Mouse (Mus musculus): ENCODE data around the gene Exosc1. TPM values are rescaled to one million over a fixed set of nuclear protein-coding genes. Genes with fewer than 3 reads are reported as not detected.
A peak's percentile ranks its signal among the peaks of the same experiment; 100 is the strongest.

Gene Exosc1
- polyA plus RNA-seq (2015; fragmentation: Nextera tagmentation; extraction: Ambion mirVana) = 65.4 and 72.5 TPM in 2 replicates

DNA sequence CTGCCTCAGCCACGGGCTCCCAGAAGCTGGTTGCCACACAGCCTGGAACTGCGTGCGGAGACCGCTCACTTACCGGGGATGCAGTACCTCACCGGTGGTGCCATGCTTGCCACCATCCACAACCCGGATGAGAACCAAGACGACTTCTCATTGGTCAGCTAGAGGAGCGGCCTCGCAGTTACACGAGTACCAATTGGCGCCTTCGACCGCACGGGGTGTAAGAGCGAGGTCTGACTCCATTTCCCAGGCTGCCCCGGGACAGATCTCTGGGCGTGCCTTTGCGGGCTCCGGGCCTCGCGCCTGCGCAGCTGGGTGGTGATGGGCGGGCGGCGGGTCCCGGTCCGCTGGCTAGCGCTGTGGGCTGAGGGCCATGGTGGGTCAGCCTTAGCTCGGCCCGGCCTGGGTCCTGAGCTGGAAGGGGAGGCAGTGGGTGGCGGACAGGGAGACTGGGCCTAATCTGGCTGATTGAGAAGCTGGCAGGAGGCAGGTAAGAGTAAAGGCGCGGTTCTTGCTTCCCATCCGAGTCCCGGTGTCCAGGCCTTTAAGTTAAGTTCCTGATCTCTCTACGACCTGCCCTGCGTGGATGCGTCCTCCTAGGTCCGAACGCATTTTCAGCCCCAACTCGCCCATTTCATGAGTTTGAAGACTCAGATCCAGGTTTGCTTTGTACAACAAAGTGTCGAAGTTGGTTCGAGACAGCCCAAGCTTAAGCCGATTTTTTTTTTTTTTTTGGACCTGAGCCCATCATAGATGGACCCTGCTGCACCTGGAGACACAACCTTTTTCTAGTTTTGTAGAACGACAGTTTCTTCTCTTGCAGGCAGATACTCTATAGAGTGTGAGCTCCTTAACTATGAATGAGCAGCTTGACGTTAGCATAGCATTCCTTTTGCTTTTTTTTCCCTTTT, at the start of gene Exosc1, which contains the start of gene Zdhhc16:
Gene Exosc1 (minus strand): TSS at position 245 of the 908 bp plus-strand sequence.
Gene Zdhhc16 (plus strand): TSS at position 302 of the 908 bp plus-strand sequence.
- peak within 1 kb of the TSS; percentile 82 for H3K4me2 ChIP-seq (replicated peaks)
- peak within 1 kb of the TSS; percentile 84 for H3K9ac ChIP-seq
- ATAC-seq = peak; percentile 100
- H3K4me1 ChIP-seq (replicated peaks) = peaks cover 11% of the 10 kb centered on the region
- H3K27ac ChIP-seq = 0 out of 2 replicates have a peak within 1 kb of the TSS, but pooled peaks have one; percentile 44
- WGBS = under 1% methylated on average over 47 of the region's 47 CpGs
- no peaks in the 10 kb centered on the region for H3K9me3 ChIP-seq
- peaks cover 14% of the 10 kb centered on the region; the same call in 1 of the 2 replicates for H3K36me3 ChIP-seq
- peak within 1 kb of the TSS; percentile 77 for H3K4me3 ChIP-seq (replicated peaks)
- H3K27me3 ChIP-seq (replicated peaks) = no peaks in the 10 kb centered on the region

DNA sequence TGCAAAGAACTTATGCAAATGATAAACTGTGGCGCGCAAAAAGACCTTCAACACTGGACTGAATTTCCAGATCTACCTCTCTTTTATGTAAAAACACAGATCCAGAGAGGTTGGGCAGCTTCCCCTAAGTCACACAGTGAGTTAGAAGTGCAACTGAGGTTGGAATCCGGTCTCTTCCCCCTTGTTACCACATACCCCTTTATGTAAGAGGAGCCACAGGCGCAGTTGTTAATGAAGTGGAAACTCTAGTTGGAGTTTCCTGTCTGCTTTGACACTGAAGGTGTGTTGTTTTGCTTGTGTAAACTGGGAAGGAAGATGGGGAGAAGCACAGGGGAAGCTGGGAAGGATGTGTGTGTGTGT, 49.5 kb upstream of the Exosc1 start:
- Histone ChIP-seq H3K4me1 (replicated peaks) (peaks cover 9% of the 10 kb centered on the region; the same call in 1 of the 2 replicates), H3K36me3 (no peaks in the 10 kb centered on the region), H3K9ac (peak overlapping the region; percentile 74), H3K27me3 (replicated peaks) (no peaks in the 10 kb centered on the region), H3K9me3 (no peaks in the 10 kb centered on the region), H3K4me2 (replicated peaks) (peak overlapping the region; percentile 83), H3K27ac (peak overlapping the region; percentile 83; the same call in 1 of the 2 replicates), H3K4me3 (replicated peaks) (peak overlapping the region; percentile 68)
- ATAC-seq = no peak
- 10% methylated on average over 4 of the region's 4 CpGs for WGBS

DNA sequence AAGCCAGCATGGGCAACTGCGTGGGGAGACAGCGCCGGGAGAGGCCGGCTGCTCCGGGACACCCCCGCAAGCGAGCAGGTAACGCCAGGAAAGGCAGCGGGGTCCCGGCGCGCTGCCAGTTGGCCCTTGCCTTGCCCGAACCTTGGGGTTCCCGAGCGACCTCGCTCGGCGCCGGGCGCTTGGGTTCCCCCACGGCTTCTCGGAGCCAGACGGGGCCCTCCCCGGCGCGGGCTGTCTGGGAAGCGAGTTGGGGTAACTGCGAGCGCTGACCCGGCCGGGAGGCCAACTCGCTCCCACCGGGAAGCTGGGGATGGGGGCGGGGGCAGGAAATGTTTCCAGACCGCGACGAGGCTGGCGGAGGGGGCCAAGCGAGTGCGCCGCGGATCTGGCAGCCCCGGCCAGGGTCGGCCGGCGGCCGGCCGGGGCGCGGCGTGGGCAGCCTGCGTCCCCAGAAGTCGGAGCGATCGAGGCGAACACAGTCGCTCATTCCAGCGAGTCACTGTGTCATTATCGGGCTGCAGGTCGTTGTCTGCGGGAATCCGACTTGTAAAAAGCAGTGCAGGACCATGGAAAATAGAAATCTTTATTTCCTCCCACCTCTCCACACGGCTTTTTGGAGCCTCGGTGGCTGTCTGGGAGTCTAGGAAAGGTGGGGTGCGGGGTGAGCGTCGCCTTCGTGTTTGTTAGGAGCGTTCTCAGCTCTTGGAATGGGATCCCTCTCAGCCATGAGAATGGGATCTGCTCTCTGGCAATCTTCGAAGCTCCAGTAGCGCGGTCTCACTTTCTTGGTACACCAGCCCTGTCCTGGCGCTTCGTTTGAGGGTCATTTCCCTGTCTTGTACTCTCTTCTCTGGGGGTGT, 48.9 kb upstream of the Exosc1 start:
- Histone ChIP-seq H3K27me3 (replicated peaks) (no peaks in the 10 kb centered on the region), H3K27ac (peak overlapping the region; percentile 83), H3K36me3 (no peaks in the 10 kb centered on the region), H3K4me3 (replicated peaks) (peak overlapping the region; percentile 68), H3K4me2 (replicated peaks) (peak overlapping the region; percentile 83), H3K9me3 (no peaks in the 10 kb centered on the region), H3K4me1 (replicated peaks) (peaks cover 9% of the 10 kb centered on the region; the same call in 1 of the 2 replicates), H3K9ac (peak overlapping the region; percentile 74)
- under 1% methylated on average over 74 of the region's 74 CpGs for WGBS
- ATAC-seq = peak; percentile 1; the same call in 1 of the 2 replicates

DNA sequence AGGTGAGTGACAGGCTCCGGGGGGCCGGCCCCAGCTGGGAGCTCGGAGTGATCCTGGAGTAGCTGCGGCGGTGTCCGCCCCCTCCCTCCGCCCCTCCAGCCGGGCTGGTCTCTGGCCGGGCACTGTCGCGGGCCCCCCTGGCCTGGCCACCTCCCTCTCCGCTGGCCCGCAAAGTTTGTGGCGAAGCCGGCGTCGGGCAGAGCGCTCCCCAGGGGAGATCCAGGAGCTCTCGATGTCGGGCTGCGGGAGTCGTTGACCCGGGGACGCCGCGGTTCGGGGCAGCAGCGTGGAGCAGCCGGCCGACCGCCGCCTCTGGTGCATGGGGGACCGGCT, 48.3 kb upstream of the Exosc1 start, which contains the start of gene Ubtd1:
Gene Ubtd1 (plus strand): TSS at position 169 of the 333 bp plus-strand sequence.
- Histone ChIP-seq H3K27ac (peak within 1 kb of the TSS; percentile 85), H3K4me1 (replicated peaks) (peaks cover 9% of the 10 kb centered on the region), H3K27me3 (replicated peaks) (no peaks in the 10 kb centered on the region), H3K4me3 (replicated peaks) (peak within 1 kb of the TSS; percentile 68), H3K9me3 (no peaks in the 10 kb centered on the region), H3K36me3 (no peaks in the 10 kb centered on the region), H3K9ac (peak within 1 kb of the TSS; percentile 74), H3K4me2 (replicated peaks) (peak within 1 kb of the TSS; percentile 83)
- no peak; the same call in 1 of the 2 replicates for ATAC-seq
- under 1% methylated on average over 31 of the region's 33 CpGs for WGBS

DNA sequence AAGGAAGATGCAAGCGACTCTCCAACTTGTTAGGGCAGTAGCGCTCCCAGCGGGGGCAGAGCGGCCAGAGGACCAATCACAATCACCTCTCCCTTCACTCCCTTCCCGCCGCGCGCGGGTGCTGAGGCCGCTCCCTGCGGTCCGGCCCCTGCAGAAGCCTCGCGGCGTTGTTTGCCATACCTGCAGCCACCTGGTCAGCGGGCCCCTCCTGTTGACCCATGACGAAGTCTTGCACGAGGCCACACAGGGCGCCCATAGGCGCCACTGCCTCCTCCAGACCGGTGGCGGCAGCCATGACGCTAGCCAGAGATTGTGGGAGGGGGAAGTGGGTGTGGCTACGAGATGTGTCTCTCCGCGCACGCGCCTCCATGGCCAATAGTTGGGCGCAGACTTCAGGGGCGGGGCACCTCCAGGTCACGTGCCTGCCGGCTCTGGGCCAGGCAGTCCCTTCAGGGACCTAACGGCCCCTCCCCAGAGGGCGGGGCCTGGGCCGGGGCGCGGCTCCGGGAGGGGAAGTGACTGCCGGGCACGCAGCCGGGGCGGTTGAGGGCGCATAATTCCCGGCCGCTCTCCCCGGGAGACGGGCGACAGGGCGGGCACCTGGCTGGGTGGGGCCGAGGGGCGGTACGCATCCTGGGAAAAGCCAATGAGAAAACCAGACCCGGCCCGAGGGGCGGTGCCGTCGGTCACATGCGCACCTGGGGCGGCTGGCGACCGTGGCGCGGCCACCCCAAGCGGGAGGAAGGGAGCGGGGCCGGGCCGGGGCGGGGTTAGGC, 47.8 kb upstream of the Exosc1 start, which contains the start of gene Mms19:
Gene Mms19 (minus strand): TSS at position 339 of the 776 bp plus-strand sequence.
- H3K9me3 ChIP-seq = no peaks in the 10 kb centered on the region
- WGBS = under 1% methylated on average over 62 of the region's 68 CpGs
- H3K4me1 ChIP-seq (replicated peaks) = peaks cover 9% of the 10 kb centered on the region
- no peaks in the 10 kb centered on the region for H3K36me3 ChIP-seq
- peak; percentile 96 for ATAC-seq
- H3K4me3 ChIP-seq (replicated peaks) = peak within 1 kb of the TSS; percentile 68
- H3K27ac ChIP-seq = peak within 1 kb of the TSS; percentile 85
- H3K27me3 ChIP-seq (replicated peaks) = no peaks in the 10 kb centered on the region
- H3K4me2 ChIP-seq (replicated peaks) = peak within 1 kb of the TSS; percentile 83
- peak within 1 kb of the TSS; percentile 74 for H3K9ac ChIP-seq

DNA sequence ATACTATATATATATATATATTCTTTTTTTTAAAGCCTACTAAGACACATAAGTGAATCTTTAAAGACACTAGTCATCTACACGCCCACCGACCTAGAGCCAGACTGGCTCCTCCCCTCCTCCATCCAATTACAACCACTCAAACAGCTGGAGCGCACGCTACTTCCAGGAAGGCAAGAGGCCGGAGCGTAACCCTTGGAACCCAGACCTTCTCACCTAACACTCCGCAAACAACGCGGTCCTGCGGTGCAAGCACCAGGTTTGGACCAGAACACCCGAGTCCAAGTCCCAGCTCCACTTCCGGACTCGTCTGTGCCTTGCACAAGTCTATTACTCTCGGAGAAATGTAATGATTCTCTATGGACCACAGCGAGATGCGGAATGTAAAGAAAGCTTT, 47.2 kb upstream of the Exosc1 start:
- Histone ChIP-seq H3K4me2 (replicated peaks) (peak overlapping the region; percentile 58), H3K27ac (peak overlapping the region; percentile 85), H3K27me3 (replicated peaks) (no peaks in the 10 kb centered on the region), H3K36me3 (no peaks in the 10 kb centered on the region), H3K9me3 (no peaks in the 10 kb centered on the region), H3K4me1 (replicated peaks) (peaks cover 9% of the 10 kb centered on the region), H3K9ac (peak overlapping the region; percentile 66), H3K4me3 (replicated peaks) (peak overlapping the region; percentile 68)
- peak; percentile 13 for ATAC-seq
- under 1% methylated on average over 16 of the region's 16 CpGs for WGBS

DNA sequence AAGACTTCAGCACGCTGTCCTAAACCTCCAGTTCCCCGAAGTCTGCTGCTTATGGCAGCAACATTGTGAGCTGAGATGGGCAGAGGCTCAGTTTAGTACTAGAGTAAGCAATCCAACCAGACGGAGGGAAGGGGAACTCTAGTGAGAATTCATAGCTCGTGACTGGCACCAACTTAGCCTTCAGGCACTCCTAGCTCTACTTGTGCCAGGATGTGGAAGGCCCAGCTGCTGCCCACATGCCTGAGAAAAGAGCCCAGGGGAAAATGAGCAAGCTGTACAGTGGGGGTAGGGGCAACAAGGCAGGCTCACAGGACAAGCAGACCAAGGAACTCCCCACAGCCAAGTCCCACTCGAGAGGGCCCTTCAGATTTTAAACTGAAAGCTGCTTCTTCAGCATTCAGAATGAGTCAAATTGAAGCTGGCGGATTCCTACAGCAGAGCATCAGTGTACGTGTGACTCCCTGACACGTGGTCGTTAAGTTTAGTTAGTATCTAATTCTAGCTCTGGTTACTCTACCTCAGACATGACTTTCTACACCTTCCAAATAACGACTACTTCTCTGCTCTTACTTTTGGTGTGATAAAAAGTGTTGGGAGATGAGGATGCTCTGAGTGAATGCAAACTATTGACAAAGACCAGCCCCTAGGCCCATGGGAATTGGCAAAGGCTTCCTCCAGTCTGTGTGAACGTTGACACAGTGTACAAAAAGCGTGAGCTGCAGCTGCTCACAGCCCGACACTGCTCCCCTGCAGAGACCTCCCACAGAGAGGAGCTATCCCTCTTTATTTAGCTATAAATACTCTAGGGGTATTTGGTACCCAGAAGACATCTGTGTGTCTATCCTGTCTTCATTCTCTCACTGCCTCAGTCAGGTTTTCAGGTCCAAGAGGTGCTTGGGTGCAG, 40.9 kb upstream of the Exosc1 start:
- no peak for ATAC-seq
- H3K27ac ChIP-seq = no peak overlapping the region
- 63% methylated on average over 13 of the region's 13 CpGs for WGBS
- H3K4me2 ChIP-seq (replicated peaks) = no peak overlapping the region
- no peaks in the 10 kb centered on the region for H3K27me3 ChIP-seq (replicated peaks)
- no peak overlapping the region for H3K4me3 ChIP-seq (replicated peaks)
- peaks cover 4% of the 10 kb centered on the region; the same call in 1 of the 2 replicates for H3K36me3 ChIP-seq
- H3K9me3 ChIP-seq = no peaks in the 10 kb centered on the region
- peaks cover 5% of the 10 kb centered on the region; the same call in 1 of the 2 replicates for H3K4me1 ChIP-seq (replicated peaks)
- no peak overlapping the region for H3K9ac ChIP-seq

DNA sequence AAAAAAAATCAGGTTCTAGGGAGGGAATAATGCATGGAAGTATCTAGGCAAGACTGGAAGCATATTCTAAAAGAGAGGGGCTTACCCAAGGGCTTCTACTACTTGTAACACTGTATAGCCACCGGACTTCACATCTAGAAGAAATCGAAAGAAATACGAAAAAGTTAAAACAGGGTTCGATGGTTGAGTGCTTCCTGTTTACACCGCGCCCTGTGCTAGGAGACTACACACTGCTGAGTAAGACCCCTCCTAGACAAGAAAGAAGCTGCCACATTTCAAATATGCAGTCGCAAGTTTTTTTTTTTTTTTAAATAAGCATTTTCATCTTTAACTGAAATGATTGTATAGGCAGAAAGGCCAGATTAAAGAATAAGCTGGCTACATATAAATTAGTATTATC, 36.4 kb upstream of the Exosc1 start:
- ATAC-seq = no peak
- no peak overlapping the region for H3K27ac ChIP-seq
- 0 out of 2 replicates have a peak, but pooled peaks cover 3% of the 10 kb centered on the region for H3K4me1 ChIP-seq (replicated peaks)
- H3K4me3 ChIP-seq (replicated peaks) = no peak overlapping the region
- H3K4me2 ChIP-seq (replicated peaks) = no peak overlapping the region
- no peaks in the 10 kb centered on the region for H3K27me3 ChIP-seq (replicated peaks)
- H3K9ac ChIP-seq = no peak overlapping the region
- 89% methylated on average over 7 of the region's 7 CpGs for WGBS
- H3K36me3 ChIP-seq = peaks cover 15% of the 10 kb centered on the region
- no peaks in the 10 kb centered on the region for H3K9me3 ChIP-seq

DNA sequence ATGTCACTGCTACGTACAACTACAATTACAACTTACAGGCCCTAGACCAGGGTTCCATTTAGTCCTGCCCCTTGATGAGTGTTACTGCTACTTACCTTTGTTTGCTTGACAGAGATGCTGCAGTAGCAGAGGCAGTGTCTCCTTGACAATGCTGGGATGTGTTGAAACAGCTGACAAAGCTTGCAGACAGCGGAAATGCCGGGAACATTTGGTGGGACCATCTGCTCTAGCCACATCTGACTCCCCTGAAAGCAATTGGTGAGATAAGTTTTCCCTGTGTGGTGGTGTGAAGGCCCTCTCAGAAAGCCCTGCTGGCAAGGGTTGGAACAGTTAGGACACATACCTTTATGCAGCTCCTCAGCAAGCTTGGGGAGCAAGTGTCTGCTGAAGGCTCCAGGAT, 20.4 kb upstream of the Exosc1 start:
- no peak overlapping the region for H3K9ac ChIP-seq
- 93% methylated on average over 3 of the region's 3 CpGs for WGBS
- no peak overlapping the region for H3K4me3 ChIP-seq (replicated peaks)
- H3K9me3 ChIP-seq = no peaks in the 10 kb centered on the region
- no peak for ATAC-seq
- no peaks in the 10 kb centered on the region for H3K27me3 ChIP-seq (replicated peaks)
- H3K36me3 ChIP-seq = peaks cover 61% of the 10 kb centered on the region
- no peaks in the 10 kb centered on the region for H3K4me1 ChIP-seq (replicated peaks)
- H3K27ac ChIP-seq = no peak overlapping the region
- H3K4me2 ChIP-seq (replicated peaks) = no peak overlapping the region

DNA sequence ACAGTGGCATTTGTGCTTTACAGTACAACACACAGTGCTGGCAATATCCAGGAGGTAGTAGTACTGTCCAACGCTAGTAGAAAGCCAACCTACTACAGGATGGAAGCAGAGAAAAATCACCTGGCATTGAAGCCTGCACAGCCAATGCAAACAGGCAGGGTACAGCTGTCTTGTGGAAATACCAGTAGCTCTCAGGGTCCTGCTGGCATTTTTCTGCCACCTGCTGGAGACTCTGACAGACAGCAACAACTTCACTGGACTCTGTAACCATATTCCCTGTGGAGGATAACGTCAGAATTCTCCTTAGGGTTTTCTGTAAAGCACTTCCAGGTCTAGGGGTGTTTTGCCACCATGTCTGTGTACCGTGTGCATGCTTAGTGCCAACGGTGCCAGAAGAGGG, 19.1 kb upstream of the Exosc1 start:
- H3K36me3 ChIP-seq = peaks cover 66% of the 10 kb centered on the region

More for the DNA sequence above, 19.1 kb upstream of the Exosc1 start:
- no peak overlapping the region for H3K4me3 ChIP-seq (replicated peaks)
- no peak overlapping the region for H3K27ac ChIP-seq
- H3K4me1 ChIP-seq (replicated peaks) = no peaks in the 10 kb centered on the region
- 73% methylated on average over 4 of the region's 4 CpGs for WGBS
- ATAC-seq = no peak
- no peaks in the 10 kb centered on the region for H3K9me3 ChIP-seq
- no peak overlapping the region for H3K9ac ChIP-seq
- H3K27me3 ChIP-seq (replicated peaks) = no peaks in the 10 kb centered on the region
- no peak overlapping the region for H3K4me2 ChIP-seq (replicated peaks)
